Mouse (Mus musculus): ENCODE results near the gene Gpld1. TPM values are rescaled to one million over a fixed set of nuclear protein-coding genes. Genes with fewer than 3 reads are reported as not detected.

The Gpld1 gene
- polyA plus RNA-seq, 1 experiment, result 2.1 TPM

- Histone ChIP-seq H3K9ac (ENCODE audit: low read depth, poor library complexity, severe bottlenecking) (no peak overlapping the region), H3K4me3 (ENCODE audit: low read depth, low read length) (no peak overlapping the region), H3K27me3 (ENCODE audit: control insufficient read depth, insufficient read depth, low read length, poor library complexity, severe bottlenecking) (no peaks in the 10 kb centered on the region), H3K4me1 (ENCODE audit: control insufficient read depth, insufficient read depth, low read length) (no peaks in the 10 kb centered on the region), H3K27ac (ENCODE audit: insufficient read depth, low read length) (no peak overlapping the region), H3K36me3 (ENCODE audit: control insufficient read depth, insufficient read depth, low read length, poor library complexity, severe bottlenecking) (no peaks in the 10 kb centered on the region; the same call in 1 of the 2 replicates), H3K9me3 (replicated peaks; ENCODE audit: control insufficient read depth, insufficient read depth, low read length, poor library complexity, severe bottlenecking) (peaks cover 5% of the 10 kb centered on the region)
- TF ChIP-seq CTCF (IDR thresholded peaks at IDR 0.05; ENCODE audit: low read depth, low read length), result no peak
- no peak for TF ChIP-seq POLR2A (IDR thresholded peaks at IDR 0.05; ENCODE audit: insufficient read depth, low read length)
- no peak for TF ChIP-seq EP300 (IDR thresholded peaks at IDR 0.05; ENCODE audit: insufficient read depth, low read depth, low read length)
These were observed 64.2 kb downstream of the Gpld1 start for GRCm38 (mm10) chr13:25007115-25007514.

- H3K4me1 ChIP-seq (ENCODE audit: control insufficient read depth, insufficient read depth, low read length), result no peaks in the 10 kb centered on the region
- H3K27me3 ChIP-seq (ENCODE audit: control insufficient read depth, insufficient read depth, low read length, poor library complexity, severe bottlenecking), result 0 out of 2 replicates have a peak, but pooled peaks cover 2% of the 10 kb centered on the region
- no peaks in the 10 kb centered on the region for H3K36me3 ChIP-seq (ENCODE audit: control insufficient read depth, insufficient read depth, low read length, poor library complexity, severe bottlenecking)
- TF ChIP-seq EP300 (IDR thresholded peaks at IDR 0.05; ENCODE audit: insufficient read depth, low read depth, low read length), result no peak
- TF ChIP-seq POLR2A (IDR thresholded peaks at IDR 0.05; ENCODE audit: insufficient read depth, low read length), result no peak
- no peak for TF ChIP-seq CTCF (IDR thresholded peaks at IDR 0.05; ENCODE audit: low read depth, low read length)
- H3K27ac ChIP-seq (ENCODE audit: insufficient read depth, low read length), result no peak overlapping the region
- H3K4me3 ChIP-seq (ENCODE audit: low read depth, low read length), result no peak overlapping the region
- H3K9me3 ChIP-seq (replicated peaks; ENCODE audit: control insufficient read depth, insufficient read depth, low read length, poor library complexity, severe bottlenecking), result no peaks in the 10 kb centered on the region
- H3K9ac ChIP-seq (ENCODE audit: low read depth, poor library complexity, severe bottlenecking), result no peak overlapping the region
These were observed 75.4 kb downstream of the Gpld1 start for GRCm38 (mm10) chr13:25018316-25018715.

GRCm38 (mm10) chr13:25019793-25020539 lies 77.0 kb downstream of the Gpld1 start, which contains the start of gene Mrs2:
TSS of gene Mrs2 (minus strand) at chr13:25020379.
- TF ChIP-seq EP300 (IDR thresholded peaks at IDR 0.05; ENCODE audit: insufficient read depth, low read depth, low read length) (peak; percentile 38; the same call in 1 of the 2 replicates), POLR2A (IDR thresholded peaks at IDR 0.05; ENCODE audit: insufficient read depth, low read length) (no peak), CTCF (IDR thresholded peaks at IDR 0.05; ENCODE audit: low read depth, low read length) (no peak)
- Histone ChIP-seq H3K4me1 (ENCODE audit: control insufficient read depth, insufficient read depth, low read length) (no peaks in the 10 kb centered on the region), H3K4me3 (ENCODE audit: low read depth, low read length) (peak within 1 kb of the TSS; percentile 91), H3K9ac (ENCODE audit: low read depth, poor library complexity, severe bottlenecking) (peak within 1 kb of the TSS; percentile 90), H3K27me3 (ENCODE audit: control insufficient read depth, insufficient read depth, low read length, poor library complexity, severe bottlenecking) (0 out of 2 replicates have a peak, but pooled peaks cover 2% of the 10 kb centered on the region), H3K9me3 (replicated peaks; ENCODE audit: control insufficient read depth, insufficient read depth, low read length, poor library complexity, severe bottlenecking) (no peaks in the 10 kb centered on the region), H3K27ac (ENCODE audit: insufficient read depth, low read length) (no peak within 1 kb of the TSS), H3K36me3 (ENCODE audit: control insufficient read depth, insufficient read depth, low read length, poor library complexity, severe bottlenecking) (no peaks in the 10 kb centered on the region)

DNA sequence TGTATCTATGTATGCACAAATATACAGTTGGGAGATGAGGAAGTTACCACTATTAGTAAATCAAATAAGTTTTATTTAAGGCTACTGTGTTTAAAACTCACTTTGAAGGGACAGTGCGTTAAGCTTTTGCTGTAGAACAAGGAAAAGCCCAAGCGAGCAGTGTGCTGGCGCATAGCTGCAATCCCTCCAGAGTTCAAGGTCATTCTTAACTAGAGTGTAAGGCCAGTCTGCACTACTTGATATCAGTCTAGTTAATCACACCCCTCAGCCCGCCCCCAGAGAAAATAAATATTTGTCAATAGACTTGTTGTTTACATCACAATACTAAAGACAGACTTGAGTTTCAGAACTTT lies 77.6 kb downstream of the Gpld1 start:
- Histone ChIP-seq H3K27ac (ENCODE audit: insufficient read depth, low read length) (no peak overlapping the region), H3K9me3 (replicated peaks; ENCODE audit: control insufficient read depth, insufficient read depth, low read length, poor library complexity, severe bottlenecking) (no peaks in the 10 kb centered on the region), H3K4me1 (ENCODE audit: control insufficient read depth, insufficient read depth, low read length) (no peaks in the 10 kb centered on the region), H3K9ac (ENCODE audit: low read depth, poor library complexity, severe bottlenecking) (no peak overlapping the region), H3K27me3 (ENCODE audit: control insufficient read depth, insufficient read depth, low read length, poor library complexity, severe bottlenecking) (0 out of 2 replicates have a peak, but pooled peaks cover 2% of the 10 kb centered on the region), H3K36me3 (ENCODE audit: control insufficient read depth, insufficient read depth, low read length, poor library complexity, severe bottlenecking) (no peaks in the 10 kb centered on the region), H3K4me3 (ENCODE audit: low read depth, low read length) (peak overlapping the region; percentile 91)
- TF ChIP-seq POLR2A (IDR thresholded peaks at IDR 0.05; ENCODE audit: insufficient read depth, low read length) (no peak), CTCF (IDR thresholded peaks at IDR 0.05; ENCODE audit: low read depth, low read length) (no peak), EP300 (IDR thresholded peaks at IDR 0.05; ENCODE audit: insufficient read depth, low read depth, low read length) (no peak)

DNA sequence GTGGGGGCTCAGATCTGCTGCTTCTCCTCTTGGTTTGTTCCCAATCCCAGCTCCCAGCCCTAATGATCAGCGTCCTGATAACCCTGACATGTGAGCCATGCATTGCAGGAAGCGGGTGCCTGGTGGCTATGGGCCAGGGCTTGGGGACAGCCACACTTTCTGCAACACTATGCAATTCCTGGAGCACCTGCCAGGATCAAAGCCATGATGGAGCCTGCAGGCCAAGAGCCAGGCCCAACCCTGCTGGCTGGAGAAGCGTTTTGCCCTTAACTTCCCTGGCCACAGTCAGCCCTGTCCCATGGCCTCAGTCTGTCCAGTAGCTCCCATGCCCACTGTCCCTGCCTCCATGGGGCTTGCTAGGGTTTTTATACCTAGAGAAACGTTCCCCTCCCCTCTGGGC lies 79.4 kb downstream of the Gpld1 start:
- Histone ChIP-seq H3K27me3 (ENCODE audit: control insufficient read depth, insufficient read depth, low read length, poor library complexity, severe bottlenecking) (0 out of 2 replicates have a peak, but pooled peaks cover 2% of the 10 kb centered on the region), H3K9ac (ENCODE audit: low read depth, poor library complexity, severe bottlenecking) (no peak overlapping the region), H3K9me3 (replicated peaks; ENCODE audit: control insufficient read depth, insufficient read depth, low read length, poor library complexity, severe bottlenecking) (no peaks in the 10 kb centered on the region), H3K4me1 (ENCODE audit: control insufficient read depth, insufficient read depth, low read length) (no peaks in the 10 kb centered on the region), H3K4me3 (ENCODE audit: low read depth, low read length) (no peak overlapping the region), H3K36me3 (ENCODE audit: control insufficient read depth, insufficient read depth, low read length, poor library complexity, severe bottlenecking) (no peaks in the 10 kb centered on the region), H3K27ac (ENCODE audit: insufficient read depth, low read length) (no peak overlapping the region)
- no peak for TF ChIP-seq POLR2A (IDR thresholded peaks at IDR 0.05; ENCODE audit: insufficient read depth, low read length)
- TF ChIP-seq CTCF (IDR thresholded peaks at IDR 0.05; ENCODE audit: low read depth, low read length), result no peak
- no peak for TF ChIP-seq EP300 (IDR thresholded peaks at IDR 0.05; ENCODE audit: insufficient read depth, low read depth, low read length)

DNA sequence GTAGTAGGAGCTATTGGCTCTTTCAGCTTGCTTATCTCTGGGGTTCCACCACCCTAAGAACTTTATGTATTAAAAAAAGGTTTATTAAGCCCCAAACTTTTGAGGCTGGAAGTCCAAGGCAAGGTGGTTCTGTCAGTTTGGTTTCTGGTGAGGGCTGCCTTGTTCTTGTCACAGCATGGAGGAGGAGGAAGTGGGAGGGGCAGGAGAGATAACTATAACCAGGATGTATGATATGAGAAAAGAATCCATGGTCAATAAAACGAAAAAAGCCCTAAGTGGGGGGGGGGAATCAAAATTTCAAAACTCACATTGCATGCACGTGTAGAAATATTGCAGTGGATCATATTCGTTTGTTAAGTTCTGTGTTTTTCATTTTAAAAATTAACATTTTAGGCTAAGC lies 80.2 kb downstream of the Gpld1 start:
- H3K4me3 ChIP-seq (ENCODE audit: low read depth, low read length), result no peak overlapping the region
- no peaks in the 10 kb centered on the region for H3K36me3 ChIP-seq (ENCODE audit: control insufficient read depth, insufficient read depth, low read length, poor library complexity, severe bottlenecking)
- H3K9ac ChIP-seq (ENCODE audit: low read depth, poor library complexity, severe bottlenecking), result no peak overlapping the region
- H3K9me3 ChIP-seq (replicated peaks; ENCODE audit: control insufficient read depth, insufficient read depth, low read length, poor library complexity, severe bottlenecking), result no peaks in the 10 kb centered on the region
- no peak for TF ChIP-seq CTCF (IDR thresholded peaks at IDR 0.05; ENCODE audit: low read depth, low read length)
- TF ChIP-seq POLR2A (IDR thresholded peaks at IDR 0.05; ENCODE audit: insufficient read depth, low read length), result no peak
- no peak for TF ChIP-seq EP300 (IDR thresholded peaks at IDR 0.05; ENCODE audit: insufficient read depth, low read depth, low read length)
- 0 out of 2 replicates have a peak, but pooled peaks cover 2% of the 10 kb centered on the region for H3K27me3 ChIP-seq (ENCODE audit: control insufficient read depth, insufficient read depth, low read length, poor library complexity, severe bottlenecking)
- no peaks in the 10 kb centered on the region for H3K4me1 ChIP-seq (ENCODE audit: control insufficient read depth, insufficient read depth, low read length)
- no peak overlapping the region for H3K27ac ChIP-seq (ENCODE audit: insufficient read depth, low read length)
